Mouse (Mus musculus): ENCODE results near the gene Theg.

DNA sequence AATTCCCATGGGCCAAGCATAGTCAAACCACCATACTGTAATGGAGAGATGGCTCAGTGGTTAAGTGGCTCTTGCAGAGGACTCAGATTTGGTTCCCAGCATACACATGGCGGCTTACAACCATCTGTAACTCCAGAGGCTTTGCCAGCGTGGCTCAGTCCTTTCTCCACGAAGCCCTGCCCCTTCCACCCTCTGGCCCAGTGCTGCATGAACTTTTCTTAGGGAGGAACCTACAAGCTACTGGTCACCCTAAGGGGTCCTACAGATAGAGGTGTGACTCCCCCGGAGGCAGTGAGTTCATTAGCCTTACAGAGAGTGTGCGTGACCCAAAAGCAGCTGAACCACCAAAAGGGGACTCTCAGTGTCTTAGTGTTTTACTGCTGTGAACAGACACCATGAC lies 30.2 kb downstream of the Theg start:
- TF ChIP-seq CTCF (IDR thresholded peaks at IDR 0.05; ENCODE audit: low read depth) (no peak), EP300 (optimal IDR thresholded peaks at IDR 0.05) (no peak)
